Comparison of ENCODE assay signal across 23 mouse cellular contexts in genomic region chr2:57326091-57326490, GRCm38 (mm10).
"Had no signal": no experiment of that assay in that cellular context is flagged by ENCODE, and none has a peak within 500 bp of the region (broad histone marks: within the 10 kb centered on the region; RNA-seq: fewer than 3 reads in every experiment).

No protein-coding gene starts in this region.

- DNase-seq: gastrocnemius, adult 2 months; gastrocnemius, postnatal 10 days; gastrocnemius, postnatal 25 days; heart, adult 2 months; heart, postnatal 10 days; heart, postnatal 4 days; kidney, adult 18-20 months; kidney, adult 8-10 months; kidney, postnatal 10 days; kidney, postnatal 25 days; kidney, postnatal 4 days had no signal

- H3K27ac ChIP-seq: gastrocnemius, adult 2 months; heart, adult 2 months; hindbrain, embryonic 10.5 days; hindbrain, embryonic 12.5 days; hindbrain, embryonic 14.5 days; layer of hippocampus, adult 2 months; left cerebral cortex, adult 2 months; limb, embryonic 13.5 days; limb, embryonic 15.5 days; liver, embryonic 12.5 days; liver, embryonic 14.5 days had no signal

- H3K4me1 ChIP-seq: hindbrain, embryonic 10.5 days; hindbrain, embryonic 12.5 days; limb, embryonic 15.5 days; liver, embryonic 12.5 days had no signal

- H3K9me3 ChIP-seq: heart, embryonic 12.5 days; hindbrain, embryonic 10.5 days; hindbrain, embryonic 12.5 days; limb, embryonic 15.5 days; liver, embryonic 12.5 days had no signal

- H3K36me3 ChIP-seq: heart, embryonic 12.5 days; hindbrain, embryonic 10.5 days; hindbrain, embryonic 12.5 days; limb, embryonic 13.5 days; limb, embryonic 15.5 days; liver, embryonic 12.5 days had no signal

- H3K27me3 ChIP-seq: heart, embryonic 12.5 days; hindbrain, embryonic 12.5 days; limb, embryonic 13.5 days; limb, embryonic 15.5 days; liver, embryonic 12.5 days had no signal

- H3K4me2 ChIP-seq: heart, embryonic 12.5 days; hindbrain, embryonic 12.5 days; hindbrain, embryonic 14.5 days; limb, embryonic 13.5 days; limb, embryonic 15.5 days; liver, embryonic 12.5 days had no signal

- ATAC-seq: hindbrain, embryonic 16.5 days; intestine, embryonic 16.5 days; liver, embryonic 12.5 days had no signal

- H3K4me3 ChIP-seq: gastrocnemius, adult 2 months; heart, adult 2 months; heart, embryonic 12.5 days; hindbrain, embryonic 10.5 days; hindbrain, embryonic 12.5 days; layer of hippocampus, adult 2 months; left cerebral cortex, adult 2 months; limb, embryonic 13.5 days; limb, embryonic 15.5 days; liver, embryonic 12.5 days had no signal

- H3K9ac ChIP-seq: heart, embryonic 12.5 days; hindbrain, embryonic 12.5 days; hindbrain, embryonic 14.5 days; limb, embryonic 13.5 days; limb, embryonic 15.5 days; liver, embryonic 12.5 days; liver, embryonic 14.5 days had no signal
